Mouse (Mus musculus) ES-Bruce4 (cell line): ENCODE data around the gene Sdc3. TPM values are rescaled to one million over a fixed set of nuclear protein-coding genes. Genes with fewer than 3 reads are reported as not detected.

Source experiments
- H3K27ac ChIP-seq: 2 replicates; pipeline ENCODE4 v1.5.1; 2012; ENCODE audit warnings: low read length, inconsistent platforms; ENCODE audit not compliant: insufficient read depth
- H3K27me3 ChIP-seq: 2 replicates; pipeline ENCODE4 v1.6.1; 2012; ENCODE audit warnings: mild to moderate bottlenecking, low read length, inconsistent platforms; ENCODE audit not compliant: control insufficient read depth, poor library complexity, insufficient read depth, severe bottlenecking
- H3K36me3 ChIP-seq: 2 replicates; pipeline ENCODE4 v1.6.1; 2012; ENCODE audit warnings: inconsistent platforms, mild to moderate bottlenecking, low read length, moderate library complexity; ENCODE audit not compliant: control insufficient read depth, poor library complexity, insufficient read depth, severe bottlenecking
- H3K4me1 ChIP-seq: one replicate; pipeline ENCODE4 v1.8.1; 2011; ENCODE audit warnings: low read length; ENCODE audit not compliant: control insufficient read depth, insufficient read depth
- H3K4me3 ChIP-seq: 2 replicates; pipeline ENCODE4 v1.5.1; 2011; ENCODE audit warnings: low read depth, mild to moderate bottlenecking, low read length
- H3K9ac ChIP-seq: 2 replicates; pipeline ENCODE4 v1.6.1; 2012; ENCODE audit warnings: low read depth, mild to moderate bottlenecking, inconsistent platforms; ENCODE audit not compliant: poor library complexity, severe bottlenecking
- H3K9me3 ChIP-seq: replicated peaks from 2 replicates; pipeline ENCODE4 v1.6.1; 2012; ENCODE audit warnings: mild to moderate bottlenecking, low read length, inconsistent platforms; ENCODE audit not compliant: control insufficient read depth, poor library complexity, insufficient read depth, severe bottlenecking
- CTCF ChIP-seq: IDR thresholded peaks from one replicate; pipeline ENCODE4 v1.8.1; 2011; ENCODE audit warnings: low read depth, low read length
- EP300 ChIP-seq: IDR thresholded peaks from 2 replicates; pipeline ENCODE4 v1.6.1; 2011; ENCODE audit warnings: low read depth, low read length; ENCODE audit not compliant: insufficient read depth
- POLR2A ChIP-seq: IDR thresholded peaks from one replicate; pipeline ENCODE4 v1.8.1; 2011; ENCODE audit warnings: low read length; ENCODE audit not compliant: insufficient read depth
- polyA plus RNA-seq: library from polyadenylated mRNA; stranded (reverse); fragments of >200 nt; gene quantifications from 2 replicates; pipeline ENCODE4 v1.2.4, GENCODE M21; 2011; ENCODE audit warnings: low read depth; ENCODE audit not compliant: missing spikeins, insufficient read depth, insufficient read length

Gene Sdc3
- polyA plus RNA-seq, 1 experiment, result 8.6 TPM

- H3K4me3 ChIP-seq, result no peak overlapping the region
- H3K9ac ChIP-seq, result no peak overlapping the region
- no peaks in the 10 kb centered on the region for H3K36me3 ChIP-seq
- no peaks in the 10 kb centered on the region for H3K27me3 ChIP-seq
- no peak for TF ChIP-seq CTCF
- TF ChIP-seq POLR2A, result no peak
- TF ChIP-seq EP300, result no peak
- H3K27ac ChIP-seq, result no peak overlapping the region
- H3K9me3 ChIP-seq, result no peaks in the 10 kb centered on the region
- H3K4me1 ChIP-seq, result no peaks in the 10 kb centered on the region
These were observed 9.4 kb downstream of the Sdc3 start for GRCm38 (mm10) chr4:130801624-130802329.

GRCm38 (mm10) chr4:130803591-130803990, 11.3 kb downstream of the Sdc3 start:
- no peaks in the 10 kb centered on the region for H3K27me3 ChIP-seq
- no peak overlapping the region for H3K4me3 ChIP-seq
- no peaks in the 10 kb centered on the region for H3K9me3 ChIP-seq
- H3K9ac ChIP-seq, result no peak overlapping the region
- no peaks in the 10 kb centered on the region for H3K36me3 ChIP-seq
- TF ChIP-seq EP300 (no peak), POLR2A (no peak), CTCF (no peak)
- no peak overlapping the region for H3K27ac ChIP-seq
- no peaks in the 10 kb centered on the region for H3K4me1 ChIP-seq

- Histone ChIP-seq H3K27me3 (no peaks in the 10 kb centered on the region), H3K27ac (no peak overlapping the region), H3K36me3 (no peaks in the 10 kb centered on the region), H3K4me3 (no peak overlapping the region), H3K9ac (no peak overlapping the region), H3K9me3 (no peaks in the 10 kb centered on the region), H3K4me1 (no peaks in the 10 kb centered on the region)
- TF ChIP-seq EP300 (no peak), CTCF (no peak), POLR2A (no peak)
These were observed 12.0 kb downstream of the Sdc3 start for GRCm38 (mm10) chr4:130804292-130804691.

- H3K27ac ChIP-seq, result no peak overlapping the region
- H3K4me1 ChIP-seq, result no peaks in the 10 kb centered on the region
- no peaks in the 10 kb centered on the region for H3K9me3 ChIP-seq
- H3K36me3 ChIP-seq, result no peaks in the 10 kb centered on the region
- no peak for TF ChIP-seq EP300
- TF ChIP-seq CTCF, result no peak
- no peak for TF ChIP-seq POLR2A
- H3K9ac ChIP-seq, result no peak overlapping the region
- no peaks in the 10 kb centered on the region for H3K27me3 ChIP-seq
- H3K4me3 ChIP-seq, result no peak overlapping the region
These were observed 12.5 kb downstream of the Sdc3 start for GRCm38 (mm10) chr4:130804771-130805361.

GRCm38 (mm10) chr4:130805746-130806145, 13.4 kb downstream of the Sdc3 start:
- Histone ChIP-seq H3K27me3 (no peaks in the 10 kb centered on the region), H3K4me1 (no peaks in the 10 kb centered on the region), H3K4me3 (no peak overlapping the region), H3K36me3 (no peaks in the 10 kb centered on the region), H3K9ac (no peak overlapping the region), H3K27ac (no peak overlapping the region), H3K9me3 (no peaks in the 10 kb centered on the region)
- TF ChIP-seq CTCF (no peak), EP300 (no peak), POLR2A (no peak)

GRCm38 (mm10) chr4:130806746-130807145, 14.4 kb downstream of the Sdc3 start:
- Histone ChIP-seq H3K9me3 (no peaks in the 10 kb centered on the region), H3K4me1 (no peaks in the 10 kb centered on the region), H3K27me3 (no peaks in the 10 kb centered on the region), H3K9ac (no peak overlapping the region), H3K27ac (no peak overlapping the region), H3K4me3 (no peak overlapping the region), H3K36me3 (no peaks in the 10 kb centered on the region)
- no peak for TF ChIP-seq EP300
- TF ChIP-seq CTCF, result no peak
- TF ChIP-seq POLR2A, result no peak
